Mouse (Mus musculus): ENCODE results near the gene Zfp667.
"Not testable (repeated sequence)": the region's sequence is repeated elsewhere in the genome, so short reads cannot be mapped to it uniquely, and the experiment has no call there.

- TF ChIP-seq CTCF (IDR thresholded peaks at IDR 0.05; ENCODE audit: extremely low read depth, insufficient read depth, insufficient read length, insufficient replicate concordance): peak; percentile 50; the same call in 1 of the 2 replicates
- TF ChIP-seq POLR2A (IDR thresholded peaks at IDR 0.05; ENCODE audit: low read depth, low read length): not testable (repeated sequence)
These were observed 45.4 kb upstream of the Zfp667 start for GRCm38 (mm10) chr7:6240841-6241425.
